Mouse (Mus musculus): ENCODE results near the gene Ngrn. TPM values are rescaled to one million over a fixed set of nuclear protein-coding genes. Genes with fewer than 3 reads are reported as not detected.
A peak's percentile ranks its signal among the peaks of the same experiment; 100 is the strongest.

Ngrn gene
- polyA plus RNA-seq (2014; fragmentation: Nextera tagmentation; extraction: Ambion mirVana): 51.1 and 51.4 TPM in 2 replicates

GRCm38 (mm10) chr7:80260625-80261371 is at the start of gene Ngrn:
Gene Ngrn (plus strand): TSS chr7:80261215.
- Histone ChIP-seq H3K4me1 (replicated peaks; ENCODE audit: control insufficient read depth, insufficient read depth, low read length) (peaks cover 8% of the 10 kb centered on the region; the same call in 1 of the 2 replicates), H3K4me3 (ENCODE audit: low read depth, low read length) (peak within 1 kb of the TSS; percentile 97), H3K4me2 (ENCODE audit: low read length) (peak within 1 kb of the TSS; percentile 98), H3K9me3 (ENCODE audit: control insufficient read depth, low read length) (no peaks in the 10 kb centered on the region), H3K27me3 (replicated peaks; ENCODE audit: control insufficient read depth, insufficient read depth, low read length) (no peaks in the 10 kb centered on the region; the same call in 1 of the 2 replicates), H3K9ac (ENCODE audit: low read length) (peak within 1 kb of the TSS; percentile 87), H3K27ac (ENCODE audit: low read depth) (peak within 1 kb of the TSS; percentile 79), H3K36me3 (ENCODE audit: control insufficient read depth, insufficient read depth, low read length) (peaks cover 20% of the 10 kb centered on the region)
- 27% methylated on average over 40 of the region's 40 CpGs for WGBS
- DNase-seq (ENCODE audit: low spot score) (peak; percentile 91), ATAC-seq (replicated peaks; ENCODE audit: low FRiP score, low TSS enrichment, low read depth) (peak; percentile 86)

- no peak overlapping the region for H3K9ac ChIP-seq (ENCODE audit: low read length)
- no peaks in the 10 kb centered on the region for H3K27me3 ChIP-seq (replicated peaks; ENCODE audit: control insufficient read depth, insufficient read depth, low read length)
- ATAC-seq (replicated peaks; ENCODE audit: low FRiP score, low TSS enrichment, low read depth) (no peak), DNase-seq (ENCODE audit: low spot score) (no peak)
- H3K4me1 ChIP-seq (replicated peaks; ENCODE audit: control insufficient read depth, insufficient read depth, low read length): 0 out of 2 replicates have a peak, but pooled peaks cover 3% of the 10 kb centered on the region
- H3K9me3 ChIP-seq (ENCODE audit: control insufficient read depth, low read length): no peaks in the 10 kb centered on the region
- H3K4me3 ChIP-seq (ENCODE audit: low read depth, low read length): no peak overlapping the region
- WGBS: 90% methylated on average over 7 of the region's 7 CpGs
- H3K27ac ChIP-seq (ENCODE audit: low read depth): no peak overlapping the region
- no peak overlapping the region for H3K4me2 ChIP-seq (ENCODE audit: low read length)
- peaks cover 53% of the 10 kb centered on the region for H3K36me3 ChIP-seq (ENCODE audit: control insufficient read depth, insufficient read depth, low read length)
Observed at GRCm38 (mm10) chr7:80213604-80214003, 47.4 kb upstream of the Ngrn start.

GRCm38 (mm10) chr7:80214459-80214858 is 46.6 kb upstream of the Ngrn start:
- no peak for DNase-seq (ENCODE audit: low spot score)
- Histone ChIP-seq H3K9me3 (ENCODE audit: control insufficient read depth, low read length) (no peaks in the 10 kb centered on the region), H3K4me2 (ENCODE audit: low read length) (no peak overlapping the region), H3K36me3 (ENCODE audit: control insufficient read depth, insufficient read depth, low read length) (peaks cover 62% of the 10 kb centered on the region), H3K27me3 (replicated peaks; ENCODE audit: control insufficient read depth, insufficient read depth, low read length) (no peaks in the 10 kb centered on the region), H3K9ac (ENCODE audit: low read length) (no peak overlapping the region), H3K4me3 (ENCODE audit: low read depth, low read length) (no peak overlapping the region), H3K27ac (ENCODE audit: low read depth) (no peak overlapping the region), H3K4me1 (replicated peaks; ENCODE audit: control insufficient read depth, insufficient read depth, low read length) (no peaks in the 10 kb centered on the region)
- ATAC-seq (replicated peaks; ENCODE audit: low FRiP score, low TSS enrichment, low read depth): no peak
- 82% methylated on average over 8 of the region's 8 CpGs for WGBS

- Histone ChIP-seq H3K27me3 (replicated peaks; ENCODE audit: control insufficient read depth, insufficient read depth, low read length) (no peaks in the 10 kb centered on the region), H3K4me1 (replicated peaks; ENCODE audit: control insufficient read depth, insufficient read depth, low read length) (no peaks in the 10 kb centered on the region), H3K4me2 (ENCODE audit: low read length) (no peak overlapping the region), H3K27ac (ENCODE audit: low read depth) (no peak overlapping the region), H3K4me3 (ENCODE audit: low read depth, low read length) (no peak overlapping the region), H3K9ac (ENCODE audit: low read length) (no peak overlapping the region), H3K36me3 (ENCODE audit: control insufficient read depth, insufficient read depth, low read length) (peaks cover 71% of the 10 kb centered on the region), H3K9me3 (ENCODE audit: control insufficient read depth, low read length) (no peaks in the 10 kb centered on the region)
- WGBS: 32% methylated on average over 4 of the region's 4 CpGs
- ATAC-seq (replicated peaks; ENCODE audit: low FRiP score, low TSS enrichment, low read depth) (peak; percentile 81; the same call in 1 of the 2 replicates), DNase-seq (ENCODE audit: low spot score) (peak; percentile 87)
Observed at GRCm38 (mm10) chr7:80215398-80215797, 45.6 kb upstream of the Ngrn start.

- 79% methylated on average over 8 of the region's 8 CpGs for WGBS
- Histone ChIP-seq H3K9ac (ENCODE audit: low read length) (no peak overlapping the region), H3K9me3 (ENCODE audit: control insufficient read depth, low read length) (no peaks in the 10 kb centered on the region), H3K27me3 (replicated peaks; ENCODE audit: control insufficient read depth, insufficient read depth, low read length) (no peaks in the 10 kb centered on the region), H3K27ac (ENCODE audit: low read depth) (no peak overlapping the region), H3K4me2 (ENCODE audit: low read length) (no peak overlapping the region), H3K36me3 (ENCODE audit: control insufficient read depth, insufficient read depth, low read length) (peaks cover 82% of the 10 kb centered on the region), H3K4me3 (ENCODE audit: low read depth, low read length) (no peak overlapping the region), H3K4me1 (replicated peaks; ENCODE audit: control insufficient read depth, insufficient read depth, low read length) (no peaks in the 10 kb centered on the region)
- ATAC-seq (replicated peaks; ENCODE audit: low FRiP score, low TSS enrichment, low read depth): no peak
- DNase-seq (ENCODE audit: low spot score): no peak
Observed at GRCm38 (mm10) chr7:80216566-80216965, 44.4 kb upstream of the Ngrn start.

GRCm38 (mm10) chr7:80218666-80219065 is 42.3 kb upstream of the Ngrn start:
- Histone ChIP-seq H3K27me3 (replicated peaks; ENCODE audit: control insufficient read depth, insufficient read depth, low read length) (no peaks in the 10 kb centered on the region), H3K4me3 (ENCODE audit: low read depth, low read length) (no peak overlapping the region), H3K9ac (ENCODE audit: low read length) (no peak overlapping the region), H3K27ac (ENCODE audit: low read depth) (no peak overlapping the region), H3K4me1 (replicated peaks; ENCODE audit: control insufficient read depth, insufficient read depth, low read length) (no peaks in the 10 kb centered on the region), H3K36me3 (ENCODE audit: control insufficient read depth, insufficient read depth, low read length) (peaks cover 79% of the 10 kb centered on the region), H3K4me2 (ENCODE audit: low read length) (no peak overlapping the region), H3K9me3 (ENCODE audit: control insufficient read depth, low read length) (no peaks in the 10 kb centered on the region)
- DNase-seq (ENCODE audit: low spot score) (no peak), ATAC-seq (replicated peaks; ENCODE audit: low FRiP score, low TSS enrichment, low read depth) (no peak)
- WGBS: 91% methylated on average over 9 of the region's 9 CpGs

GRCm38 (mm10) chr7:80220237-80220797 is 40.7 kb upstream of the Ngrn start:
- no peaks in the 10 kb centered on the region for H3K9me3 ChIP-seq (ENCODE audit: control insufficient read depth, low read length)
- no peak overlapping the region for H3K9ac ChIP-seq (ENCODE audit: low read length)
- 90% methylated on average over 9 of the region's 9 CpGs for WGBS
- peaks cover 82% of the 10 kb centered on the region for H3K36me3 ChIP-seq (ENCODE audit: control insufficient read depth, insufficient read depth, low read length)
- ATAC-seq (replicated peaks; ENCODE audit: low FRiP score, low TSS enrichment, low read depth) (no peak), DNase-seq (ENCODE audit: low spot score) (no peak)
- H3K4me1 ChIP-seq (replicated peaks; ENCODE audit: control insufficient read depth, insufficient read depth, low read length): no peaks in the 10 kb centered on the region
- no peaks in the 10 kb centered on the region for H3K27me3 ChIP-seq (replicated peaks; ENCODE audit: control insufficient read depth, insufficient read depth, low read length)
- H3K4me3 ChIP-seq (ENCODE audit: low read depth, low read length): no peak overlapping the region
- no peak overlapping the region for H3K4me2 ChIP-seq (ENCODE audit: low read length)
- H3K27ac ChIP-seq (ENCODE audit: low read depth): no peak overlapping the region

GRCm38 (mm10) chr7:80221179-80221750 is 39.8 kb upstream of the Ngrn start:
- DNase-seq (ENCODE audit: low spot score) (no peak), ATAC-seq (replicated peaks; ENCODE audit: low FRiP score, low TSS enrichment, low read depth) (no peak)
- no peak overlapping the region for H3K9ac ChIP-seq (ENCODE audit: low read length)
- H3K9me3 ChIP-seq (ENCODE audit: control insufficient read depth, low read length): no peaks in the 10 kb centered on the region
- H3K4me3 ChIP-seq (ENCODE audit: low read depth, low read length): no peak overlapping the region
- no peak overlapping the region for H3K27ac ChIP-seq (ENCODE audit: low read depth)
- H3K36me3 ChIP-seq (ENCODE audit: control insufficient read depth, insufficient read depth, low read length): peaks cover 82% of the 10 kb centered on the region
- no peak overlapping the region for H3K4me2 ChIP-seq (ENCODE audit: low read length)
- 79% methylated on average over 4 of the region's 4 CpGs for WGBS
- no peaks in the 10 kb centered on the region for H3K4me1 ChIP-seq (replicated peaks; ENCODE audit: control insufficient read depth, insufficient read depth, low read length)
- no peaks in the 10 kb centered on the region for H3K27me3 ChIP-seq (replicated peaks; ENCODE audit: control insufficient read depth, insufficient read depth, low read length)
